Mouse (Mus musculus) spleen, adult 2 months (tissue): ENCODE data around the gene Gm595. TPM values are rescaled to one million over a fixed set of nuclear protein-coding genes. Genes with fewer than 3 reads are reported as not detected.

Experiments
- DNase-seq, 2 experiments: peaks; one replicate each; pipeline versions ENCODE4 v3.0.0 to v3.0.0-alpha.2; 2012 to 2021; ENCODE audit warnings: low spot score in 2 of 2, low read depth in 1 of 2
- H3K27ac ChIP-seq: fragments of 200-500 bp; 2 replicates; pipeline ENCODE4 v1.5.1; 2012; ENCODE audit warnings: low read length, inconsistent platforms; ENCODE audit not compliant: insufficient read depth
- H3K27me3 ChIP-seq: fragments of 200-500 bp; 2 replicates; pipeline ENCODE4 v1.6.1; 2012; ENCODE audit warnings: mild to moderate bottlenecking, moderate library complexity, low read length, inconsistent platforms; ENCODE audit not compliant: control insufficient read depth, insufficient read depth
- H3K36me3 ChIP-seq: fragments of 200-500 bp; 2 replicates; pipeline ENCODE4 v1.6.1; 2012; ENCODE audit warnings: mild to moderate bottlenecking, low read length, inconsistent platforms; ENCODE audit not compliant: control insufficient read depth, insufficient read depth
- H3K4me1 ChIP-seq: fragments of 200-500 bp; 2 replicates; pipeline ENCODE4 v1.6.1; 2011; ENCODE audit warnings: inconsistent platforms; ENCODE audit not compliant: control insufficient read depth, insufficient read depth, insufficient read length
- H3K4me3 ChIP-seq: fragments of 200-500 bp; 2 replicates; pipeline ENCODE4 v1.5.1; 2011; ENCODE audit warnings: mild to moderate bottlenecking, inconsistent platforms; ENCODE audit not compliant: insufficient read depth, insufficient read length; ENCODE audit errors: extremely low read depth
- CTCF ChIP-seq: fragments of 200-500 bp; IDR thresholded peaks from 2 replicates; pipeline ENCODE4 v1.5.1; 2011; ENCODE audit warnings: mild to moderate bottlenecking, inconsistent platforms; ENCODE audit not compliant: insufficient read depth, insufficient read length, insufficient replicate concordance; ENCODE audit errors: extremely low read depth
- POLR2A ChIP-seq: fragments of 200-500 bp; IDR thresholded peaks from 2 replicates; pipeline ENCODE4 v1.6.1; 2011; ENCODE audit warnings: low read depth, low read length, inconsistent platforms
- WGBS: fragments of 180-500 bp; shearing (Covaris S2); methylation state at CpG from one replicate; pipeline ENCODE4 v1.1.7; 2018; 5-methylcytosine and 5-hydroxymethylcytosine counted together
- polyA plus RNA-seq: library from polyadenylated mRNA; depleted of rRNA; stranded (reverse); fragments of >200 nt; gene quantifications from 2 replicates; pipeline ENCODE4 v1.2.3, GENCODE M21; 2012; rRNA removed

Gene Gm595
- polyA plus RNA-seq, 1 experiment: not detected

DNA sequence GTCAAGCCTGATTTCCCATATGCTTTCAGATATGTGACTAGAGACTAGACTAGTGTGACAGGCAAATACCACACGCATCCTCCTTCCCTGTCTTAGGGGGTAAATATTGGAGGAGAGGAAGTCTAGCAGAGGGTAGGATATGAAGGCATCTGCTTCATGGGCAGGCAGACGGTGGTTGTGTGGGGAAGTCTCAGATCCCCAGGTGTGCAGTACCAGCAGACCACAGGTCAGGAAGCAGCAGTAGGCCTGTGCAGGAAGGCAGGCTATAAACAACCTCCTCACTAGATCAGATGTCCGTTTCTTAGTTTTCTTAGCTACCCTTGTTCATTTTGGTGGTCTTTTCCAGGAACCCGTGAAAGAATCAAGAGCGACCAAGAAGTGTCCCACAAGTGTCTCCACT is 7.1 kb upstream of the Gm595 start:
- 44% methylated on average over 5 of the region's 5 CpGs for WGBS

More for the DNA sequence above, 7.1 kb upstream of the Gm595 start:
- Histone ChIP-seq H3K36me3 (no peaks in the 10 kb centered on the region), H3K27me3 (no peaks in the 10 kb centered on the region), H3K4me1 (peaks cover 3% of the 10 kb centered on the region; the same call in 1 of the 2 replicates), H3K4me3 (no peak overlapping the region), H3K27ac (no peak overlapping the region)
- TF ChIP-seq CTCF: no peak
- no peak for TF ChIP-seq POLR2A
- DNase-seq: no peak

Other genes with a start within 250 kb of the Gm595 start
- gene Gpr119, start 203.2 kb downstream of the Gm595 start, polyA plus RNA-seq: not detected in 2 replicates
- 1.2 and 1.3 TPM in 2 replicates for gene Rbmx2, start 182.7 kb downstream of the Gm595 start, polyA plus RNA-seq